Mouse (Mus musculus) testis, adult 2 months (tissue): ENCODE results near the gene Klhl42.

ENCODE experiments used
- CTCF ChIP-seq: fragments of 200-500 bp; IDR thresholded peaks from 2 replicates; pipeline ENCODE4 v1.5.1; 2012; ENCODE audit warnings: low read depth, mild to moderate bottlenecking, inconsistent platforms, low read length, moderate library complexity; ENCODE audit not compliant: control insufficient read depth, insufficient read depth, insufficient replicate concordance
- POLR2A ChIP-seq: fragments of 200-500 bp; IDR thresholded peaks from 2 replicates; pipeline ENCODE4 v1.6.1; 2012; ENCODE audit warnings: low read depth, mild to moderate bottlenecking, inconsistent platforms, low read length, moderate library complexity; ENCODE audit not compliant: control insufficient read depth

- TF ChIP-seq CTCF (peak; percentile 59; the same call in 1 of the 2 replicates), POLR2A (no peak)
Observed at GRCm38 (mm10) chr6:147116579-147116978, 25.4 kb downstream of the Klhl42 start.
